Mouse (Mus musculus) spleen, postnatal 36 days (tissue): ENCODE measurements around the gene Adgrf5.
A peak's percentile ranks its signal among the peaks of the same experiment; 100 is the strongest.
"Not testable (repeated sequence)": the region's sequence is repeated elsewhere in the genome, so short reads cannot be mapped to it uniquely, and the experiment has no call there.

Source experiments
- DNase-seq, 2 experiments: peaks; one replicate each; pipeline ENCODE4 v3.0.0; 2022; ENCODE audit warnings: low spot score in 2 of 2, mixed read lengths in 1 of 2

Adgrf5 gene

GRCm38 (mm10) chr17:43359826-43360619, at the start of gene Adgrf5:
Gene Adgrf5, plus strand, starts transcription at chr17:43360451.
- DNase-seq = no peak

DNA sequence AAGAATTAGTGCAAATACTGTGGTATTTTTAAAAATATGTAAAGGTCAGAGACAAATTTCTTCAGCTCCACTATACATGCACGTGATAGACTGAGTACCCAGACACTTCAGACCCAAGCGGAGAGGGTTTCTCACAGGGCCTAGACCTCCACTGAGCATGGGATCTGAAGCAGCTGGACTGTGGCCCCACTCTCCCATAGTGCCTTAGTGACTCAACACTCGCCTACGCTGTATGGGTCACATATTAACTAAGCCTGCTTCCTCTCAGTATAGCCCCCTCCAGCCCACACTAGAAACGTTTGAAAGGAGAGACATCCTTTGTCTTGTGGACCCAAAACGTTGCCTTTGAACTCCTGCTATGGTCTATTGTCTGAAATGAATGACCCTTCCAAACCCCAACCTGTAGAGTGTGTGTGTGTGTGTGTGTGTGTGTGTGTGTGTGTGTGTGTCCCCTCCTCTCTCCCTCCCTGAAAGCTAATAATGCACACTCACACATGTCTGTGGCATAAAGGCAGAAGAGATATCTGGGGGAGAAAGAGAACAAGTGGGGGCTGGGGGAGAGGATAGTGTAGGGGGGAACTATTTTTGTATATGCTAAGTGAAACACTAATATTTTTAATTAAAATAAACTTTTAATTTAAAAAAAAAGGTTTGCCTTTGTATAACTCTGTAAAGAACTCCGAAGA, 34.1 kb upstream of the Adgrf5 start:
- no peak for DNase-seq

DNA sequence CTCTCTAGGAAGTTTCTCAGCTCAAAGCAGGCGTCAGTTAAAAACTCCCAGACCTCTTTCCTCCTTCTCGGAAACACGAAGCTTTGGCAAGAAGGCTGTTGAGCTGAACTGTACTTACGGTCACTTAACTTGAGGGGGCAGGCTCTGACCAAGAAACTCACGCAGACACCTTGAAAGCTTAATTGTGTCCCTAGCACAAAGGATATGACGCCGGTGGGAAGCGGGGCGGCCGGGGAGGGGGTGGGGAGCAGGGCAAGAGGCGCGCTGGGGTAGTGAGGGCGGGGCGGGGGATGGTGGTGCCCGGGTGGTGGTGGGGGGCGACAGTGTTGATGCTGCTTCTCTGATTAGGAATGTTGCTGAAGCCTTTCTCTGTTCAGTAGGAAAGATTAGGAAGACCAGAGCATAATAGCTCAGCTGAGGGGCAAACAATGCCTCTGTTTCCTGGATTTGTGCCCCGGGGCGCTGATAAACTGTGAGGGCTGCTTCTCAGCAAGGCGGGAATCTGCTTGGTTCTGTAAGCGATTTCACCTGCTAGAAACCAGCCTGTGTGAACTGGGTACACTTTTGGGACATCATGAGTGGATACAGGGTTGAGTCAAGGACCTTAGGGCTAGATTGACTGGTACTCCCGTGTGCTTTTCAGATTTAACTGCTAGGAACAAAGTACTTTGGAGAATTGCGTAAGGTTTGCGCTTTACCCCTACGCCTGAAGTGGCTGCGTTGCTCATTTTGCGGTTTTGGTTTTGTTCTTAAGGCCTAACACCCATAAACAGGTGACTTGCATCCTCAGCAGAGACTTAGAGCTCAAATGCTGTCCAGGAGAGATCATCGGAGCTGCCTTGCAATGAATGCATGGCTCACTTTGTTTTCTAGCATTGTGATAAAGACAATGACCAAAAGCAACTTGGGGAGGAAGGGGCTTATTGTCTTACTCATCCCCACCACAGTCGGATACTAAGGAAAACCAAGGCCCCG, 33.2 kb upstream of the Adgrf5 start:
- peak; percentile 32 to 47 for DNase-seq

- peak; percentile 18 to 39 for DNase-seq
Measured at GRCm38 (mm10) chr17:43327810-43328209, 32.4 kb upstream of the Adgrf5 start.

DNA sequence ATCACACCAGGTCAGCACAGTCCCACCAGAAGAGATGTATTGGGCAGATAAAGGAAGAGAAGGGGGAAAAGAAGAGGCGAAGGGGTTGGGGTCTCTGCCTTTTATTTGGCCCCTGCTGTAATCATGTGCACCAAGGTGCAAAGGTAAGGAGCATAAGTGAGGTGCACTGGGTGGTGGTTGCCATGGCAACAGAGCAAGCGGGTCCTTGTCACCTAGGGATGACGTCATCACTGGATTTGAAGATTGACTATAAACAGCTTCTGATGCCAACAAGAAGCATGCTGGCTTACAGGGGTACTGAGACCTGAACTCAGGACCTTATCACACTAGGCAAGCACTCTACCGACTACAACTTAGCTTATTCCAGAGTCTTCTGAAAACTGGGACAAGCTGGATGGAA, 31.0 kb upstream of the Adgrf5 start:
- DNase-seq = no peak

- DNase-seq = peak; percentile 9 to 46
Measured at GRCm38 (mm10) chr17:43329761-43330183, 30.5 kb upstream of the Adgrf5 start.

GRCm38 (mm10) chr17:43332686-43333085, 27.6 kb upstream of the Adgrf5 start:
- DNase-seq = no peak

DNA sequence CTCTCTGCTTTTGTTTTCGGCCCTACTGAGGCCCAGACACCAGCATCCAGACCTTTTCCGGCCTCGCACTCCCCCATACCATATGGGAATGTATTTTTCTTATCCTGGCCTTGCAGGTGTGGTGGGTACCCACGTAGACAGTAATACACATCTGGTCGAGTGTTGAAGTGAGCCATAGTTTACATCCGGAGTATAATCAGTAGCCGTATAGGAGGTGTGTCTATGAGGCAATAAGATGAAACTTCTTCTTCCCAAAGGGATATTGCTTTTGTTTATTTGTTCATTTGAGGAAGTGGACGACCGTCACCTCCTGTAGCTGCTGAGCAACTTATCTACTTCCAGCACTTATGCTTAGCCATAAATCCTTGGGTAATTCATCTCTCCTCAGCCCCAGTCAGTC, 26.2 kb upstream of the Adgrf5 start:
- DNase-seq = no peak

DNA sequence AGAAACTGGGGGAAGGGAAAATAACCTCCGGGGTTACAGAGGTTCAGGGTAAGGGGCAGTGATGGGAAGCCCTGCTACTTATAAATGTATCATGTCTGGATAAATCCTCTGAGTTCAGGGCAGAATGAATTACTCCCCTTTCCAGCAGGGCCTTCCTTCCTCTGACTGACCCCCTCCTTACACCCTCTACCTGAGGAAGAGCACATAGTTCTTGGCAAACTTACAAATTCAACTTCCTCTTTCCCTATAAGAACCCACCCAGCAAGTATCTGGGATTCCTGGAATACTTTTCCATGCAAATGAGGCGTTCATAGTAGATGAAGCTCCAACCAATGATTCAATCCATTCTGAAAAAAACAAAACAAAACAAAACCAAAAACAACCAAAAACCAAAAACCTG, 22.6 kb upstream of the Adgrf5 start:
- no peak for DNase-seq

DNA sequence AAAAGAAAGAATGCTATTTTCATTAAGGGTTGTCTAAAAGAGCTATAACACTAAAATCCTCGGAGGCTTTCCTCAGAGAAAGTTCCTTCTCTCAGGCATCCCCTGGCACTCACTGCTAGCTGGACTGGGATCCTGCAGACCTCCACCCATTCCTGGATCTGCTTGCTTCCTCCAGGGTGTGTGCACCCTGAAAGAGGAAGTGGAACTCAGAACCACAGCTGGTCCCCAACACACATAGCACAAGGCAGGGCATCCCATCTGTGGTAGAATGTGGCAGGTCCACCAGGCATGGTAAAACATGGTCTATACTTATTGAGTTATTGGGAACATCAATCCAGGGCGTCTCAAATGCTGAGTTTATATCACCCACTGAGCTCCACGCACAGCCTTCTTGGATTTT, 22.0 kb upstream of the Adgrf5 start:
- DNase-seq = peak; percentile 5 to 22

DNA sequence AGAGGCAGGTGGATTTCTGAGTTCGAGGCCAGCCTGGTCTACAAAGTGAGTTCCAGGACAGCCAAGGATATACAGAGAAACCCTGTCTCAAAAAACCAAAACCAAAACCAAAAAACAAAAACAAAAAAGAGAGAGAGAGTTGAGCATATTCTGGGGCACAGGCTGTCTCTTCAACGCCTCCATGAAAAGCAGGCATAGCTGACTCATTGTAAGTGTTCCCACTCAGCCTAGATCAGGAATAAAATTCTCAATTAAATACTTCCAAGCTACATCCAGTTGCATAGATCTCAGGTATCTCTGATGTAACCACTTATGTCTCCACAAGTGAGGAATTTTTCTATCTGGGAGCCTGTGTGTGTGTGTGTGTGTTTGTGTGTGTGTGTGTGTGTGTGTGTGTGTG, 13.8 kb upstream of the Adgrf5 start:
- DNase-seq = not testable (repeated sequence)

GRCm38 (mm10) chr17:43357902-43358539, 2.2 kb upstream of the Adgrf5 start:
- no peak for DNase-seq

DNA sequence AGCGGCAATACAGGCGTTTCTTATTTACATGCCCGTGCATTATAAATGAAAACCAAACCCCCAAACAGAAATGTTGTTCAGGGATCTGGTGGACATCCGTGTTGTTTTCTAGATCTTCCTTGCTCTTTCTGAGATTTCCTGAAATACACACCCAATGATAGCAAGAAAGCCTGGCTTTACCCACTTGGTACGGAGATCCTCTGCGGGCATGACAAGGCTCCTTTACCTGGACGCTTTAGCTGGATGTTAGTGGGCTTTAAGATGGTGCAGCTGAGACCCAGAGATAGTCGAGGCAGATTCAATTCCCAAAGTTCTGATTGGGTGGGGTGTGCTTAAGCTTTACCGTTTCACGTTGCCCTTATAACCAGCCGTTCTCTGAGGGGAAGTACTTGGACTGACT, 770 bp downstream of the Adgrf5 start:
- DNase-seq = no peak

GRCm38 (mm10) chr17:43362362-43362761, 2.1 kb downstream of the Adgrf5 start:
- DNase-seq = no peak

GRCm38 (mm10) chr17:43362881-43363280, 2.6 kb downstream of the Adgrf5 start:
- DNase-seq = no peak

- no peak for DNase-seq
Measured at GRCm38 (mm10) chr17:43363921-43364320, 3.7 kb downstream of the Adgrf5 start.

DNA sequence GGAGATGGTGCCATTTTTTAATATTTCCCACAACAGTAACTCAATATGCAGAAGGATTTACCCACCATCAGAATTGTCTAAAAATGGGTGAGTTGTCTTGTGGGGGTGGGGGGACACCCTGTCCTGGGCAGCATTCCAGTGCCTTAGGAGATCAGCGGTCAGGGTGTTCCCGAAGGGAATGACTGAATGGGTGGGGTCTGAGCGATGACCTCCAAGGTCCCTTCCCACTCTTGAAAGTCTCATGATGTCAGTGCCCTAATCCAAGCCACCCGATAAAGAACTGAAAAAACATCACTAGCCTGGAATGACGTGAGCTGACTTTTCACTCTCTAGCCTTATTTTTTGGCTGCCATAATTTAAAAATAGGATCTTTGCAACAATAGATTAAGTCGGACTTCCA, 5.0 kb downstream of the Adgrf5 start:
- DNase-seq = no peak

DNA sequence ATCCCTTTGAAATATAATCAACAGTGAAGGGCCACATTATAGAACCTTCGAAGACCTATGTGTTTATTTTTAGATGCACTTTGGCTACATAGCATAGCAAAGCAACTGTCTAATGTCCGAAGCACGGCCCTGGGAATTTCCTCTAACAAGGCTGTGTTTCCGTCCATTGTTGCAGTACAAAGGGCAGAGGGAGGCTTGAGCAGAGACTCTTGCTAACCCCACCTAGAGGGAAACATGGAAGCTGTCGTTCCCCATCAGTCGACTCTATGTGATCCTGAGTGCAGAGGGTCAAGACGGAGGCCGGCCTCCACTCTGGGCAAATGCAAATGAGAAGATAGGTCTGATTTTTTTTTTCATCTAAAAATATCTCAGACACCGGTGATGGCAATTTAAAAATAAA, 6.2 kb downstream of the Adgrf5 start:
- no peak for DNase-seq

DNA sequence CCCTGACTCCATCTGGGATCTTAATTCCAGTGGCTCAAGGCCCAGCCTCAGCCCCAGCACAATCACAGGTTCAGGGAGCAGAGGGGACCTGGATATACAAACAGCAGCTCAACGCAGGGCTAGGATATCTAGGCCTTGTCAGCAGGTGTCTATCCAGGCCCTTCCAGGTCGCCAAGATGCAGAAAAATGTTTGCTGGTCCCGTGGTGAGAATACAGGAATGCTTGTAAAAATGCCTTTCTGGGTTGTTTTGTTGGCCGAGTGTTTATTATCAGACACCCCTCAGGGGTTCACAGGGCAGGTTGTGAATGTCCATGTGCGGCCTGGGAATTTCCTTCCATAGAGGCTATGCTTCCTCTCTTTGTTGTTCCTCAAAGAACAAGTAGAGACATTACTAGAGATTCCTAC, 7.9 kb downstream of the Adgrf5 start:
- DNase-seq = no peak

DNA sequence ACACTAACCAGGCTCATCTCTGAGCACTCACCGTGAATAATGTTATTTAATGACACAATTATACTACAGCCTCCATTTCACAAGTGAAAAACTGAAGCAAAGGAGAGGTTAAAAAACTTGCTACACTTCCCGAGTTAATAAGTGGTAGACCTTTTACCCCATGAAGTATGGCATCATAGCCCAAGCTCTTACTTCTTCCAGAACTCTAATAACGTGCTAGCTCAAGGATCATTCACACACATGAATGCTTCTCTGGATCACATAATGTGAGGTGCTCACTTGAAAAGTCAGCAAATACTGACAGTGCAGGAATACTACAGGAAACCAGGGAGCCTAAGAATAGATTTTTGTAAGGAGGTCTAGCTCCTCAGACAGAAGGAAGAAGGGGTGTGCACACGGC, 12.4 kb downstream of the Adgrf5 start:
- DNase-seq = no peak

GRCm38 (mm10) chr17:43374020-43374419, 13.8 kb downstream of the Adgrf5 start:
- DNase-seq = no peak

- DNase-seq = no peak
Measured at GRCm38 (mm10) chr17:43376527-43376926, 16.3 kb downstream of the Adgrf5 start.
